Comparison of ENCODE assay signal across 11 mouse cellular contexts in the genomic region with DNA sequence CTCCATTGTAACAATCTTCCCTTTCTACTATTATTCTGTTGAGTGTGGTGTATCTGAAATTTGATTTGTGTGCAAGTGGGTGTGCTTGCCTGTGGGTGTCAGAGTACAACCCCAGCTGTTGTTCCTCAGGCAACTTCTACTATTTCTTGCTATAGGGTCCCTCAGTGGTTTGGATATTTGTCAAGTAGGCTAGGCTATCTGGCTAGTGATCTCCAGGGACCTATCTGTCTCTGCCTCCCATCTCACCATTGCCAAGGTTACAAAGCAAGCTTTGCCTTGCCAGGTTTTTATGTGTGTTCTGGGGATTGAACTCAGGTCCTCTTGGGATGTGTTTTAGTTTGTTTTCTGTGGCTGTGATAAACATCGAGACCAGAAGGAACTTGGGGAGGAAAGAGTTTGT.
DNase-seq lines count a peak whose midpoint lies in the region; ATAC-seq lines count a peak whose summit lies in the region.
"Had no signal": no experiment of that assay in that cellular context is flagged by ENCODE, and none has a peak within 500 bp of the region (broad histone marks: within the 10 kb centered on the region; RNA-seq: fewer than 3 reads in every experiment).

No protein-coding gene starts in this region.

- WGBS in embryonic facial prominence, embryonic 14.5 days, result 76% methylated on average over 1 of the region's 1 CpGs
- 86% methylated on average over 1 of the region's 1 CpGs for WGBS in embryonic facial prominence, embryonic 10.5 days
- 91% methylated on average over 1 of the region's 1 CpGs for WGBS in heart, embryonic 16.5 days
- WGBS in lung, embryonic 16.5 days, result 73% methylated on average over 1 of the region's 1 CpGs
- WGBS in stomach, embryonic 16.5 days, result 82% methylated on average over 1 of the region's 1 CpGs

- no peak for DNase-seq in embryonic facial prominence, embryonic 14.5 days (ENCODE audit: low spot score)
- DNase-seq in embryonic facial prominence, embryonic 10.5 days (ENCODE audit: low spot score), result no peak
- DNase-seq in heart, adult 9 months (ENCODE audit: low spot score in 2 of 2), result no peak
- DNase-seq in lung, postnatal 25 days (ENCODE audit: low spot score), result no peak
- DNase-seq in cerebellum, adult 8-10 months, result no peak

- no peak overlapping the region for H3K9ac ChIP-seq in embryonic facial prominence, embryonic 14.5 days (ENCODE audit: low read depth, low read length)
- H3K9ac ChIP-seq in heart, embryonic 16.5 days (ENCODE audit: low read length), result no peak overlapping the region
- H3K9ac ChIP-seq in lung, embryonic 16.5 days (ENCODE audit: low read length), result no peak overlapping the region
- H3K9ac ChIP-seq in stomach, embryonic 16.5 days (ENCODE audit: low read length), result no peak overlapping the region
- H3K9ac ChIP-seq: liver, embryonic 12.5 days; neural tube, embryonic 15.5 days had no signal

- peak; percentile 39; the same call in 1 of the 2 replicates for ATAC-seq in embryonic facial prominence, embryonic 14.5 days (ENCODE audit: low read depth)
- ATAC-seq in heart, embryonic 16.5 days (replicated peaks; ENCODE audit: extremely low read depth, insufficient read depth, low FRiP score), result no peak
- ATAC-seq in lung, embryonic 16.5 days (ENCODE audit: low read depth), result peak; percentile 77; the same call in 1 of the 2 replicates
- ATAC-seq in stomach, embryonic 16.5 days (ENCODE audit: insufficient read depth, low FRiP score), result 0 out of 2 replicates have a peak, but pooled peaks have one; percentile 17
- ATAC-seq: liver, embryonic 12.5 days had no signal

- H3K4me1 ChIP-seq in embryonic facial prominence, embryonic 14.5 days (ENCODE audit: control insufficient read depth, insufficient read depth, low read length), result no peaks in the 10 kb centered on the region
- H3K4me1 ChIP-seq in embryonic facial prominence, embryonic 10.5 days, result 0 out of 2 replicates have a peak, but pooled peaks cover 3% of the 10 kb centered on the region
- peaks cover 3% of the 10 kb centered on the region; the same call in 1 of the 2 replicates for H3K4me1 ChIP-seq in heart, embryonic 16.5 days (ENCODE audit: control insufficient read depth, insufficient read depth, low read length)
- peaks cover 8% of the 10 kb centered on the region for H3K4me1 ChIP-seq in lung, embryonic 16.5 days (replicated peaks; ENCODE audit: control insufficient read depth, insufficient read depth, low read length)
- no peaks in the 10 kb centered on the region for H3K4me1 ChIP-seq in stomach, embryonic 16.5 days (ENCODE audit: control insufficient read depth, insufficient read depth, low read length)
- H3K4me1 ChIP-seq: forebrain, embryonic 10.5 days had no signal

- no peaks in the 10 kb centered on the region for H3K36me3 ChIP-seq in embryonic facial prominence, embryonic 14.5 days (ENCODE audit: control insufficient read depth, insufficient read depth, low read length)
- no peaks in the 10 kb centered on the region for H3K36me3 ChIP-seq in embryonic facial prominence, embryonic 10.5 days (replicated peaks)
- H3K36me3 ChIP-seq in heart, embryonic 16.5 days (ENCODE audit: control insufficient read depth, insufficient read depth), result no peaks in the 10 kb centered on the region
- no peaks in the 10 kb centered on the region for H3K36me3 ChIP-seq in lung, embryonic 16.5 days (ENCODE audit: control insufficient read depth, insufficient read depth, low read length)
- H3K36me3 ChIP-seq in stomach, embryonic 16.5 days (ENCODE audit: control insufficient read depth, insufficient read depth, low read length), result no peaks in the 10 kb centered on the region
- H3K36me3 ChIP-seq: forebrain, embryonic 10.5 days; liver, embryonic 12.5 days; neural tube, embryonic 15.5 days had no signal

- no peak overlapping the region for H3K4me3 ChIP-seq in embryonic facial prominence, embryonic 14.5 days (ENCODE audit: low read depth, low read length)
- H3K4me3 ChIP-seq in embryonic facial prominence, embryonic 10.5 days, result no peak overlapping the region
- H3K4me3 ChIP-seq in heart, embryonic 16.5 days (ENCODE audit: low read length), result no peak overlapping the region
- H3K4me3 ChIP-seq in lung, embryonic 16.5 days (ENCODE audit: low read length), result no peak overlapping the region
- no peak overlapping the region for H3K4me3 ChIP-seq in stomach, embryonic 16.5 days (replicated peaks; ENCODE audit: low read length)
- H3K4me3 ChIP-seq: forebrain, embryonic 10.5 days; liver, embryonic 12.5 days; neural tube, embryonic 15.5 days had no signal

- H3K27me3 ChIP-seq in embryonic facial prominence, embryonic 14.5 days (replicated peaks; ENCODE audit: control insufficient read depth, insufficient read depth, low read length), result no peaks in the 10 kb centered on the region
- no peaks in the 10 kb centered on the region for H3K27me3 ChIP-seq in embryonic facial prominence, embryonic 10.5 days (replicated peaks; ENCODE audit: low read depth, poor library complexity, severe bottlenecking)
- no peaks in the 10 kb centered on the region for H3K27me3 ChIP-seq in heart, embryonic 16.5 days (ENCODE audit: control insufficient read depth, insufficient read depth, low read length)
- H3K27me3 ChIP-seq in lung, embryonic 16.5 days (ENCODE audit: control insufficient read depth, insufficient read depth, low read depth, low read length), result no peaks in the 10 kb centered on the region
- H3K27me3 ChIP-seq in stomach, embryonic 16.5 days (ENCODE audit: control insufficient read depth, insufficient read depth, low read length), result no peaks in the 10 kb centered on the region
- H3K27me3 ChIP-seq: neural tube, embryonic 15.5 days had no signal

- no peak overlapping the region for H3K27ac ChIP-seq in embryonic facial prominence, embryonic 14.5 days (replicated peaks; ENCODE audit: low read depth, low read length)
- H3K27ac ChIP-seq in embryonic facial prominence, embryonic 10.5 days (replicated peaks), result no peak overlapping the region; the same call in 1 of the 2 replicates
- peak overlapping the region; percentile 36 for H3K27ac ChIP-seq in heart, embryonic 16.5 days (ENCODE audit: low read length)
- H3K27ac ChIP-seq in lung, embryonic 16.5 days (ENCODE audit: low read length), result peak overlapping the region; percentile 4; the same call in 1 of the 2 replicates
- H3K27ac ChIP-seq in stomach, embryonic 16.5 days (ENCODE audit: low read length), result no peak overlapping the region
- H3K27ac ChIP-seq: forebrain, embryonic 10.5 days; liver, embryonic 12.5 days; neural tube, embryonic 15.5 days had no signal

- no peaks in the 10 kb centered on the region for H3K9me3 ChIP-seq in embryonic facial prominence, embryonic 14.5 days (ENCODE audit: control insufficient read depth, low read length)
- no peaks in the 10 kb centered on the region for H3K9me3 ChIP-seq in embryonic facial prominence, embryonic 10.5 days
- H3K9me3 ChIP-seq in heart, embryonic 16.5 days (replicated peaks; ENCODE audit: control insufficient read depth, low read length), result no peaks in the 10 kb centered on the region
- H3K9me3 ChIP-seq in lung, embryonic 16.5 days (ENCODE audit: control insufficient read depth, low read length), result no peaks in the 10 kb centered on the region
- no peaks in the 10 kb centered on the region for H3K9me3 ChIP-seq in stomach, embryonic 16.5 days (replicated peaks; ENCODE audit: control insufficient read depth, low read length)
- H3K9me3 ChIP-seq: forebrain, embryonic 10.5 days; liver, embryonic 12.5 days; neural tube, embryonic 15.5 days had no signal

- no peak overlapping the region for H3K4me2 ChIP-seq in embryonic facial prominence, embryonic 14.5 days (ENCODE audit: low read depth, low read length)
- no peak overlapping the region for H3K4me2 ChIP-seq in heart, embryonic 16.5 days (ENCODE audit: low read depth, low read length)
- H3K4me2 ChIP-seq in lung, embryonic 16.5 days (ENCODE audit: low read depth, low read length), result no peak overlapping the region
- H3K4me2 ChIP-seq in stomach, embryonic 16.5 days (ENCODE audit: low read depth, low read length), result no peak overlapping the region
- H3K4me2 ChIP-seq: liver, embryonic 12.5 days; neural tube, embryonic 15.5 days had no signal

Comparison
In these comparisons a context has a peak if more than half of its experiments do, and no peak if none do; other contexts are left out.
1. H3K27ac ChIP-seq: peak in heart, embryonic 16.5 days (single experiment) and lung, embryonic 16.5 days (single experiment); none in embryonic facial prominence, embryonic 14.5 days (single experiment), embryonic facial prominence, embryonic 10.5 days (single experiment) and stomach, embryonic 16.5 days (single experiment).